Mouse (Mus musculus) heart, embryonic 14.5 days (tissue): ENCODE measurements around the gene Myo1f. TPM values are rescaled to one million over a fixed set of nuclear protein-coding genes. Genes with fewer than 3 reads are reported as not detected.
A peak's percentile ranks its signal among the peaks of the same experiment; 100 is the strongest.

Experiments used
- ATAC-seq: fragments of 200-750 bp; cut with Nextera tagmentation; 2 replicates; pipeline ENCODE4 v1.8.0; 2017; ENCODE audit warnings: low read depth, moderate TSS enrichment; ENCODE audit not compliant: insufficient number of reproducible peaks, insufficient read depth, low FRiP score
- H3K27ac ChIP-seq, 2 experiments: fragments of 200-500 bp in 1 of 2; fragments of 300-500 bp in 1 of 2; sonication (generic) in 1 of 2; replicated peaks in 1 of 2; 2 replicates each; pipeline ENCODE4 v1.5.1; 2012 to 2014; ENCODE audit warnings: low read depth in 2 of 2, low read length in 2 of 2, control low read depth in 1 of 2, mild to moderate bottlenecking in 1 of 2, mixed read lengths in 1 of 2; ENCODE audit not compliant: control insufficient read depth in 1 of 2, insufficient read depth in 1 of 2
- H3K27me3 ChIP-seq: fragments of 300-500 bp; sonication (generic); 2 replicates; pipeline ENCODE4 v1.6.1; 2014; ENCODE audit warnings: mild to moderate bottlenecking, low read length, control low read depth; ENCODE audit not compliant: control insufficient read depth, insufficient read depth
- H3K36me3 ChIP-seq: fragments of 300-500 bp; sonication (generic); 2 replicates; pipeline ENCODE4 v1.6.1; 2014; ENCODE audit warnings: mild to moderate bottlenecking, control low read depth, low read length, mixed read lengths; ENCODE audit not compliant: control insufficient read depth, insufficient read depth
- H3K4me1 ChIP-seq, 2 experiments: fragments of 200-500 bp in 1 of 2; fragments of 300-500 bp in 1 of 2; sonication (generic) in 1 of 2; 2 replicates each; pipeline ENCODE4 v1.6.1; 2012 to 2014; ENCODE audit warnings: low read length in 2 of 2, control low read depth in 1 of 2, mixed read lengths in 1 of 2; ENCODE audit not compliant: control insufficient read depth in 2 of 2, insufficient read depth in 2 of 2
- H3K4me2 ChIP-seq: fragments of 300-500 bp; sonication (generic); 2 replicates; pipeline ENCODE4 v1.6.1; 2014; ENCODE audit warnings: mild to moderate bottlenecking, low read length
- H3K4me3 ChIP-seq, 2 experiments: fragments of 200-500 bp in 1 of 2; fragments of 300-500 bp in 1 of 2; sonication (generic) in 1 of 2; 2 replicates each; pipeline ENCODE4 v1.5.1; 2012 to 2014; ENCODE audit warnings: low read length in 2 of 2, mild to moderate bottlenecking in 2 of 2, control low read depth in 1 of 2, low read depth in 1 of 2, moderate library complexity in 1 of 2; ENCODE audit not compliant: control insufficient read depth in 1 of 2, insufficient read depth in 1 of 2
- H3K9ac ChIP-seq: fragments of 300-500 bp; sonication (generic); 2 replicates; pipeline ENCODE4 v1.6.1; 2014; ENCODE audit warnings: mild to moderate bottlenecking, low read length
- H3K9me3 ChIP-seq: fragments of 300-500 bp; sonication (generic); 2 replicates; pipeline ENCODE4 v1.6.1; 2016; ENCODE audit warnings: low read length, control low read depth; ENCODE audit not compliant: control insufficient read depth
- WGBS: fragments of 180-500 bp; shearing (Covaris S2); extraction: QIAGEN DNeasy Blood & Tissue Kit; methylation state at CpG from one replicate; pipeline ENCODE4 v1.1.7; 2014; 5-methylcytosine and 5-hydroxymethylcytosine counted together
- polyA plus RNA-seq: library from polyadenylated mRNA; unstranded; fragments of >200 nt; fragmentation: Nextera tagmentation; extraction: Ambion mirVana; gene quantifications from 2 replicates; pipeline ENCODE4 v1.2.1, GENCODE M21; 2014

The Myo1f gene
- polyA plus RNA-seq, 1 experiment from 2014 or later, result 2.1 TPM

- H3K9ac ChIP-seq, result no peak overlapping the region
- no peaks in the 10 kb centered on the region for H3K27me3 ChIP-seq
- H3K27ac ChIP-seq, result no peak overlapping the region
- ATAC-seq, result no peak
- H3K9me3 ChIP-seq, result no peaks in the 10 kb centered on the region
- WGBS, result 72% methylated on average over 2 of the region's 2 CpGs
- H3K4me3 ChIP-seq, result no peak overlapping the region
- H3K4me2 ChIP-seq, result no peak overlapping the region
- H3K4me1 ChIP-seq, result no peaks in the 10 kb centered on the region
- H3K36me3 ChIP-seq, result peaks cover 29% of the 10 kb centered on the region
Observed at GRCm38 (mm10) chr17:33637038-33637437, 81.5 kb downstream of the Myo1f start.

- Histone ChIP-seq H3K27me3 (no peaks in the 10 kb centered on the region), H3K36me3 (peaks cover 34% of the 10 kb centered on the region), H3K4me1 (no peaks in the 10 kb centered on the region), H3K27ac (no peak within 1 kb of the TSS), H3K4me3 (no peak within 1 kb of the TSS), H3K4me2 (no peak within 1 kb of the TSS), H3K9ac (no peak within 1 kb of the TSS), H3K9me3 (no peaks in the 10 kb centered on the region)
- WGBS, result 83% methylated on average over 4 of the region's 4 CpGs
- no peak for ATAC-seq
Observed at GRCm38 (mm10) chr17:33637516-33638276, 82.2 kb downstream of the Myo1f start, which contains the start of gene Pram1. Pram1 (plus strand) TSS chr17:33638056.

- WGBS, result 40% methylated on average over 6 of the region's 6 CpGs
- no peaks in the 10 kb centered on the region for H3K4me1 ChIP-seq
Observed at GRCm38 (mm10) chr17:33639743-33640142, 84.2 kb downstream of the Myo1f start.

GRCm38 (mm10) chr17:33644068-33644467 lies 88.6 kb downstream of the Myo1f start:
- H3K27ac ChIP-seq, result no peak overlapping the region
- no peak overlapping the region for H3K4me3 ChIP-seq
- no peak overlapping the region for H3K9ac ChIP-seq
- H3K27me3 ChIP-seq, result no peaks in the 10 kb centered on the region
- WGBS, result 91% methylated on average over 4 of the region's 4 CpGs
- H3K4me2 ChIP-seq, result no peak overlapping the region
- no peaks in the 10 kb centered on the region for H3K4me1 ChIP-seq
- H3K36me3 ChIP-seq, result peaks cover 82% of the 10 kb centered on the region
- ATAC-seq, result no peak
- no peaks in the 10 kb centered on the region for H3K9me3 ChIP-seq

More at GRCm38 (mm10) chr17:33639743-33640142, 84.2 kb downstream of the Myo1f start:
- no peak for ATAC-seq
- no peak overlapping the region for H3K4me2 ChIP-seq
- no peak overlapping the region for H3K9ac ChIP-seq
- peaks cover 50% of the 10 kb centered on the region for H3K36me3 ChIP-seq
- H3K27ac ChIP-seq, result no peak overlapping the region
- no peaks in the 10 kb centered on the region for H3K27me3 ChIP-seq
- no peaks in the 10 kb centered on the region for H3K9me3 ChIP-seq
- H3K4me3 ChIP-seq, result no peak overlapping the region

- H3K27me3 ChIP-seq, result no peaks in the 10 kb centered on the region
- H3K36me3 ChIP-seq, result peaks cover 87% of the 10 kb centered on the region
- H3K9me3 ChIP-seq, result no peaks in the 10 kb centered on the region
- H3K4me1 ChIP-seq, result no peaks in the 10 kb centered on the region
- 86% methylated on average over 8 of the region's 8 CpGs for WGBS
- H3K4me3 ChIP-seq, result no peak overlapping the region
- no peak for ATAC-seq
- H3K9ac ChIP-seq, result no peak overlapping the region
- no peak overlapping the region for H3K4me2 ChIP-seq
- H3K27ac ChIP-seq, result no peak overlapping the region
Observed at GRCm38 (mm10) chr17:33645073-33645472, 89.6 kb downstream of the Myo1f start.

- Histone ChIP-seq H3K36me3 (peaks cover 99% of the 10 kb centered on the region), H3K27ac (no peak overlapping the region), H3K4me3 (no peak overlapping the region), H3K9ac (no peak overlapping the region), H3K9me3 (no peaks in the 10 kb centered on the region), H3K4me1 (no peaks in the 10 kb centered on the region), H3K4me2 (no peak overlapping the region), H3K27me3 (no peaks in the 10 kb centered on the region)
- ATAC-seq, result peak; percentile 43; the same call in 1 of the 2 replicates
- 98% methylated on average over 34 of the region's 34 CpGs for WGBS
Observed at GRCm38 (mm10) chr17:33649781-33650475, 94.4 kb downstream of the Myo1f start.
